Mouse (Mus musculus): ENCODE data around the gene Aebp1. TPM values are rescaled to one million over a fixed set of nuclear protein-coding genes. Genes with fewer than 3 reads are reported as not detected.

Aebp1 gene
- polyA plus RNA-seq, 1 experiment from 2014 or later, result 4.6 TPM

- DNase-seq (ENCODE audit: low spot score), result no peak
Measured at GRCm38 (mm10) chr11:5892810-5893368, 31.1 kb downstream of the Aebp1 start.

GRCm38 (mm10) chr11:5893807-5894206 is 32.1 kb downstream of the Aebp1 start:
- no peak for DNase-seq (ENCODE audit: low spot score)

- DNase-seq (ENCODE audit: low spot score), result peak; percentile 15
Measured at GRCm38 (mm10) chr11:5897230-5897629, 35.5 kb downstream of the Aebp1 start.

GRCm38 (mm10) chr11:5897839-5898238 is 36.1 kb downstream of the Aebp1 start:
- no peak for DNase-seq (ENCODE audit: low spot score)

GRCm38 (mm10) chr11:5898531-5898930 is 36.8 kb downstream of the Aebp1 start, which contains the start of gene Myl7:
Myl7 (minus strand) TSS chr11:5898782.
- no peak for DNase-seq (ENCODE audit: low spot score)

- DNase-seq (ENCODE audit: low spot score), result no peak
Measured at GRCm38 (mm10) chr11:5899286-5899685, 37.5 kb downstream of the Aebp1 start.

GRCm38 (mm10) chr11:5901320-5901719 is 39.6 kb downstream of the Aebp1 start:
- no peak for DNase-seq (ENCODE audit: low spot score)

GRCm38 (mm10) chr11:5901950-5902349 is 40.2 kb downstream of the Aebp1 start:
- DNase-seq (ENCODE audit: low spot score), result no peak

GRCm38 (mm10) chr11:5902390-5902789 is 40.6 kb downstream of the Aebp1 start:
- DNase-seq (ENCODE audit: low spot score), result no peak

GRCm38 (mm10) chr11:5903844-5904243 is 42.1 kb downstream of the Aebp1 start:
- no peak for DNase-seq (ENCODE audit: low spot score)

- no peak for DNase-seq (ENCODE audit: low spot score)
Measured at GRCm38 (mm10) chr11:5904357-5904756, 42.6 kb downstream of the Aebp1 start.

GRCm38 (mm10) chr11:5904871-5905270 is 43.1 kb downstream of the Aebp1 start:
- DNase-seq (ENCODE audit: low spot score), result no peak

- DNase-seq (ENCODE audit: low spot score), result no peak
Measured at GRCm38 (mm10) chr11:5905778-5906518, 44.2 kb downstream of the Aebp1 start.

- no peak for DNase-seq (ENCODE audit: low spot score)
Measured at GRCm38 (mm10) chr11:5907096-5907495, 45.3 kb downstream of the Aebp1 start.

- DNase-seq (ENCODE audit: low spot score), result no peak
Measured at GRCm38 (mm10) chr11:5908642-5909041, 46.9 kb downstream of the Aebp1 start.

- DNase-seq (ENCODE audit: low spot score), result peak; percentile 47
Measured at GRCm38 (mm10) chr11:5912635-5913034, 50.9 kb downstream of the Aebp1 start.

GRCm38 (mm10) chr11:5913256-5913655 is 51.5 kb downstream of the Aebp1 start:
- no peak for DNase-seq (ENCODE audit: low spot score)

GRCm38 (mm10) chr11:5913936-5914335 is 52.2 kb downstream of the Aebp1 start:
- DNase-seq (ENCODE audit: low spot score), result no peak

GRCm38 (mm10) chr11:5914940-5915339 is 53.2 kb downstream of the Aebp1 start:
- DNase-seq (ENCODE audit: low spot score), result no peak

GRCm38 (mm10) chr11:5915429-5916177 is 53.9 kb downstream of the Aebp1 start:
- DNase-seq (ENCODE audit: low spot score), result no peak

- no peak for DNase-seq (ENCODE audit: low spot score)
Measured at GRCm38 (mm10) chr11:5916178-5916548, 54.4 kb downstream of the Aebp1 start.

- DNase-seq (ENCODE audit: low spot score), result no peak
Measured at GRCm38 (mm10) chr11:5918111-5918510, 56.4 kb downstream of the Aebp1 start.
